Mouse (Mus musculus) adrenal gland, postnatal 10 days (tissue): Measurements from ENCODE around the gene Cic. TPM values are rescaled to one million over a fixed set of nuclear protein-coding genes. Genes with fewer than 3 reads are reported as not detected.
A peak's percentile ranks its signal among the peaks of the same experiment; 100 is the strongest.

Experiments
- DNase-seq: peaks from one replicate; pipeline ENCODE4 v3.0.0; 2021; ENCODE audit warnings: mixed read lengths
- total RNA-seq, 2 experiments: library from RNA; stranded (reverse); gene quantifications; 2 replicates each; pipeline ENCODE4 v1.2.3; 2021

The Cic gene
- total RNA-seq, 2 experiments from 2014 or later = 92.7 to 116 TPM

DNA sequence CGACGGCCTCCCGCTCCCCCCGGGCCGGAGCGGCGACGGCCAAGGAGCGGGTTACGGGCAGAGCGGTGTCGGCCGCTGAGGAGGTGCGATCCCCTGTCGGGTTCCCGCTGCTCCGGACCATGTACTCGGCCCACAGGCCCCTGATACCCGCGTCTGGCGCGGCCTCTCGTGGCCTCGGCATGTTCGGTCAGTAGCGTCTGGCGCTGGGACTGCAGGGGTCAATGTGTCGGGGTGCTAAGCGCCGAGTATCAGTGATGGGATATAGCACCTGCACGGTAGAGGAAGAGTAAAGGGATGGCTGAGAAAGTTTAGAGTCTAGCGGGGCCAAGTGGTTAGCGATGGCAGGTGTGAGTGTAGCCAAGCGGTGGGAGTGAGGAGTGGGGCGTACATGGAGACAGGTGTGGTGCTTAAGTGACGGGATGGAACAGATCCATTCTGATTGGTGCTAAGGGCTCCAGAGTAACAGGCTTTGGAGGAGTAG lies 15.3 kb downstream of the Cic start:
- peak; percentile 67 for DNase-seq

- no peak for DNase-seq
These were observed 16.1 kb downstream of the Cic start for GRCm38 (mm10) chr7:25283637-25284036.

GRCm38 (mm10) chr7:25284171-25284570 lies 16.7 kb downstream of the Cic start:
- peak; percentile 24 for DNase-seq

- no peak for DNase-seq
These were observed 17.3 kb downstream of the Cic start for GRCm38 (mm10) chr7:25284766-25285165.

GRCm38 (mm10) chr7:25285511-25286238 lies 18.2 kb downstream of the Cic start:
- peak; percentile 63 for DNase-seq

- DNase-seq = no peak
These were observed 19.5 kb downstream of the Cic start for GRCm38 (mm10) chr7:25286989-25287388.

DNA sequence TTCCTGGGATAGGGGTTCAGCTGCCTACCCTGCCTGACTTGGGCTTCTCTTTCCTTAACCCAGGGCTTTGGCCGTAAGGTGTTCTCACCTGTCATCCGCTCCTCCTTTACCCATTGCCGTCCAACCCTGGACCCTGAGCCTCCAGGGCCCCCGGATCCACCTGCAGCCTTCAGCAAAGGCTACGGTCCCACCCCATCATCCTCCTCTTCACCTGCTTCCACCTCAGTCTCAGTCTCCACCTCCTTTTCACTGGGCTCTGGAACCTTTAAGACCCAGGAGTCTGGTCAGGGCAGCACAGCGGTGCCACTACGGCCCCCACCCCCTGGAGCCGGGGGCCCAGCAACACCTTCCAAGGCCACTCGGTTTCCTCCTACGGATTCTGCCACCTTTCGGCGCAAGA lies 20.5 kb downstream of the Cic start:
- DNase-seq = no peak

GRCm38 (mm10) chr7:25288721-25289120 lies 21.2 kb downstream of the Cic start:
- DNase-seq = no peak

- DNase-seq = no peak
These were observed 22.4 kb downstream of the Cic start for GRCm38 (mm10) chr7:25289925-25290324.

GRCm38 (mm10) chr7:25290463-25290862 lies 23.0 kb downstream of the Cic start:
- no peak for DNase-seq

- peak; percentile 80 for DNase-seq
These were observed 23.4 kb downstream of the Cic start for GRCm38 (mm10) chr7:25290911-25291310.

DNA sequence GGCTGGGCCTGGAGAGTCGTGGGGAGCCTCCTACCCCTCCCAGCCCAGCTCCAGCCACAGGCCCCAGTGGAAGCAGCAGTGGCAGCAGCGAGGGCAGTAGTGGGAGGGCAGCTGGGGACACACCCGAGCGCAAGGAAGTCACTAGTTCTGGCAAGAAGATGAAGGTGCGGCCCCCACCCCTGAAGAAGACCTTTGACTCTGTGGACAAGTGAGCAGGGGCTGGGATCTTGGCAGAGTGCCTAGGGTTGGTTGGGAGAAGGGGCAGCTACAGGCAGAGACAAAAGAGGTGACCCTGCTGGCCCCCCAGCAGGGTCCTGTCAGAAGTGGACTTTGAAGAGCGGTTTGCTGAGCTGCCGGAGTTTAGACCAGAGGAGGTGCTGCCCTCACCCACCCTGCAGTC lies 24.6 kb downstream of the Cic start:
- no peak for DNase-seq

- no peak for DNase-seq
These were observed 25.8 kb downstream of the Cic start for GRCm38 (mm10) chr7:25293191-25293739.

- no peak for DNase-seq
These were observed 27.0 kb downstream of the Cic start for GRCm38 (mm10) chr7:25294495-25294894.

DNA sequence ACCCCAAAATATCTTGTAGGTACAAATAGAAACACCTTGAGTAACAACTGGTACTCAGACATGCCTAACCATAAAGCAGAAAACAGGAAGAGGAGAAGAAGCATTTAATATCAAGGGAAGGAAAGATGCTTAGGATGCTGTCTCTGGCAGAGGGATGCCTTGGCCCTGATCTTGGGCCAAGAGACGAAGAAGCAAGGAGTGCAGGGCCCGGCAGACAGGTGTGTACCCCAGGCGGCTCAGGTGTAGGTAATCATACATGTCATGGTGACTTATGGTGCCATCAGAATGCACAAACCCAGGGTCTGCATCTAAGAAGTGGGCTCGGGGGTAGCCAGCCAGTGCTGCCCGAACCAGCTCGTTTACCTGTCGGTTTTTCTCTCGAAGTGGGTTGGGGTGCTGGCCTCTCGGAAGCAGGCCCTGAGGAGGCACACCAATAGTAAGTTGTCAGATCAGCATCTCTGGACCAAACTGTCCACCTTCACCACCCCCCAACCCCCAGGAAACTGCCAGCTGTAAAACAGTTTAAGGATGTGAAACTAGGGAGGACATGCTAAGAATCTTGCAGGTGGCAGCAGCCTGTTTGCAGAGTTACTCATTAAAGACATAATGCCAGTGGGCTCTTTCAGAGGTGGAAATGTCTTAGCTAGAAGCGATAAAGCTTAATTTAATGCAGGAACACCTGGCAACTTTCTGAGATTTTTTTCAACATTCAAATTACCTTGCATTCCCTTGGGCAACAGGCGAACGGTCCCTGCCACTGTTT lies 27.6 kb downstream of the Cic start:
- no peak for DNase-seq

DNA sequence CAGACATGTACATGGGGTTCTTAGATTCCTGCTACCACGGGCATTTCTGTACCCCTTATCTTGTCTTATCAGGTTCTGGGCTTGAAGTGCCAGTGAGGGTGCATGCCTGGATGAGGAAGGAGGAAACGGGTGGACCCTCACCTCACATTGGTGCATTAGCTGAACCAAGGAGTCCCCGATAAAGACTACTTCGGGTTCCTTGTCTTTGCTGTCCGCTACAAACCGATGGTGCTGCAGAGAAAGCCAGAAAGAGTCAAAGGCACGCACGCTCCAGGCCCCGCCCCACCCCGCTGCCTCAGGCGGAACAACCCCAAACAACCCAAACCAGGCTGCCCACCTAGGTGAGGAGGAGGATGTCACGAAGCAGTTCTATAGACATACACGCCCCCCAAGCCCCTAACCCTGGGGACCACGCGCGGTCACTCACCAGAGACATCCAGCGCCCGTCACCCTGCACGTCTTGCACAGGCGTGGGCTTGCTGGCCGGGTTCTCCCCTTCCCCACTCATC lies 29.5 kb downstream of the Cic start:
- DNase-seq = peak; percentile 62

GRCm38 (mm10) chr7:25297454-25298325 lies 30.2 kb downstream of the Cic start, which contains the start of gene Pafah1b3:
Gene Pafah1b3, minus strand, starts transcription at chr7:25297986.
- peak; percentile 83 for DNase-seq

DNA sequence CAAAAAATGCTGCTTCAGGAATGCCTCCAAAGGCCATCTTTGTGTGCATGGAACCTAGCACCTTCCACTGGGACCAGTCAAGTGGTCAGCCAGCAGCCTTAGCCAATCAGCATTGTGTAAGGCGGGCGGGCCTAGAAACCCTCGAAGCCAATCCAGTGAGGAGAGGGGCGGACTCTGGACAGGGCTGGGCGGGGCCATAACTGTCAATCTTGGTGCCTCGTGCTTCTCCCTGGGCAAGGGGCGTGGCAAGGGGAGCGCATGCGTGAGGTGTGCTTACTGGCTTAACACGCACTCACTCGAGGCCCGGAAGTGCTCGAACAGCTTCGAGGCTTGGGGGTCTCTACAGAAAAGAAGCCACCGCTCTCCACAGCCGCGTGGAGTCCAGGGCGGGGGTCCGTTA lies 33.6 kb downstream of the Cic start, which contains the start of gene Prr19:
Gene Prr19, plus strand, starts transcription at position 349 of the 400 bp plus-strand sequence.
- peak; percentile 27 for DNase-seq

GRCm38 (mm10) chr7:25303003-25303684 lies 35.6 kb downstream of the Cic start:
- DNase-seq = no peak

- no peak for DNase-seq
These were observed 36.1 kb downstream of the Cic start for GRCm38 (mm10) chr7:25303685-25304006.

- DNase-seq = no peak
These were observed 38.0 kb downstream of the Cic start for GRCm38 (mm10) chr7:25305481-25305880.
